Comparison of ENCODE assay signal across 7 mouse cellular contexts in the genomic region with DNA sequence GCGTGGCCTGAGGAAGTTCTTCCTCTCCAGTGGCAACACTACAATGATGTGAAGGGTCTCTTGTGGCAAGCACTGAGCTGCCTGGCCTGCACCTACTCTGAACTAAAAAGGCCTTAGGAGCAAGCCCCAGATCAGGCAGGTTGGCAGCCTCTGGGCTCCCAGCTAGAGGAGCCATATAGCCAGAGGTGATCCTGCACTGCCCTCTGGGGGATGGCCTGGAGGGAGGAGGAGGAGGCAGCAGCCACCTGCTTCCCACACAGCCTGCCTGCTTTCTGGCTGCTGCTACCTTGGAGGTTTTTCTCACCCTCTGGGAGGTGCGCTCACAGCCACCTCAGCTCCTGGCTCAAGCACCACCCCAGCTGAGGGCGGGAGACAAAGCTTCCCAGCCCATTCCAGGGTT. TPM values are rescaled to one million over a fixed set of nuclear protein-coding genes. Genes with fewer than 3 reads are reported as not detected.
DNase-seq lines count a peak whose midpoint lies in the region; ATAC-seq and TF ChIP-seq lines count a peak whose summit lies in the region.

No protein-coding gene starts in this region.

- no peak for ATAC-seq in liver, embryonic 12.5 days
- ATAC-seq in erythroid progenitor cell, adult 5-6 weeks (replicated peaks; ENCODE audit: low FRiP score, poor library complexity, severe bottlenecking) = no peak

- H3K9ac ChIP-seq in liver, adult 2 months (ENCODE audit: low read depth, low read length) = no peak overlapping the region
- no peak overlapping the region for H3K9ac ChIP-seq in liver, embryonic 12.5 days

- no peak overlapping the region for H3K27ac ChIP-seq in liver, adult 2 months (replicated peaks; ENCODE audit: insufficient read depth, low read depth, low read length)
- H3K27ac ChIP-seq in liver, embryonic 12.5 days = no peak overlapping the region
- H3K27ac ChIP-seq in hindbrain, embryonic 10.5 days = peak overlapping the region; percentile 81

- no peaks in the 10 kb centered on the region for H3K9me3 ChIP-seq in liver, embryonic 12.5 days (replicated peaks)
- no peaks in the 10 kb centered on the region for H3K9me3 ChIP-seq in hindbrain, embryonic 10.5 days

- WGBS in liver, adult 2 months = 67% methylated on average over 3 of the region's 3 CpGs
- 35% methylated on average over 3 of the region's 3 CpGs for WGBS in liver, embryonic 12.5 days (ENCODE audit: insufficient replicate concordance)
- WGBS in hindbrain, embryonic 10.5 days = 23% methylated on average over 3 of the region's 3 CpGs

- no peaks in the 10 kb centered on the region for H3K4me1 ChIP-seq in liver, adult 2 months (ENCODE audit: control insufficient read depth, insufficient read depth, low read length)
- no peaks in the 10 kb centered on the region for H3K4me1 ChIP-seq in liver, embryonic 12.5 days
- H3K4me1 ChIP-seq in hindbrain, embryonic 10.5 days (replicated peaks) = peaks cover 54% of the 10 kb centered on the region

- no peak overlapping the region for H3K4me2 ChIP-seq in liver, embryonic 12.5 days

- DNase-seq in liver, adult 2 months (ENCODE audit: extremely low read depth, low read depth, low spot score) = no peak
- peak; percentile 52 for DNase-seq in cerebellum, postnatal 10 days
- no peak for DNase-seq in hindbrain, embryonic 10.5 days (ENCODE audit: low spot score)
- peak; percentile 61 to 69 for DNase-seq in lung, postnatal 4 days
- DNase-seq in layer of hippocampus, postnatal 14 days (ENCODE audit: low spot score in 2 of 2) = no peak

- no peaks in the 10 kb centered on the region for H3K27me3 ChIP-seq in liver, adult 2 months (ENCODE audit: control insufficient read depth, insufficient read depth, low read length)
- peaks cover 26% of the 10 kb centered on the region for H3K27me3 ChIP-seq in liver, embryonic 12.5 days (replicated peaks)
- H3K27me3 ChIP-seq in hindbrain, embryonic 10.5 days (ENCODE audit: insufficient read depth, poor library complexity, severe bottlenecking) = peaks cover 53% of the 10 kb centered on the region

- no peak for TF ChIP-seq POLR2A in liver, adult 2 months (IDR thresholded peaks at IDR 0.05; ENCODE audit: extremely low read depth, insufficient read depth, low read length)

- no peaks in the 10 kb centered on the region for H3K36me3 ChIP-seq in liver, adult 2 months (ENCODE audit: control insufficient read depth, insufficient read depth, low read length)
- H3K36me3 ChIP-seq in liver, embryonic 12.5 days = no peaks in the 10 kb centered on the region
- no peaks in the 10 kb centered on the region for H3K36me3 ChIP-seq in hindbrain, embryonic 10.5 days

- H3K79me2 ChIP-seq in liver, adult 2 months (ENCODE audit: control insufficient read depth, insufficient read depth, low read length) = no peaks in the 10 kb centered on the region

- no peak overlapping the region for H3K4me3 ChIP-seq in liver, adult 2 months (ENCODE audit: insufficient read depth, low read depth, low read length)
- no peak overlapping the region for H3K4me3 ChIP-seq in liver, embryonic 12.5 days
- no peak overlapping the region for H3K4me3 ChIP-seq in hindbrain, embryonic 10.5 days

- TF ChIP-seq CTCF in liver, adult 2 months (IDR thresholded peaks at IDR 0.05; ENCODE audit: low read depth, low read length) = peak; percentile 60

RNA-seq across cellular contexts. Expression of a gene that starts 22.4 kb away (rescaled TPM):
- total RNA-seq in liver, adult 2 months (2014; rRNA removed) = not detected in 2 replicates
- polyA plus RNA-seq in liver, adult 2 months (2012; rRNA removed) = not detected in 2 replicates
- not detected in 2 replicates for polyA plus RNA-seq in liver, embryonic 12.5 days (2016; fragmentation: Nextera tagmentation; extraction: Ambion mirVana)
- polyA plus RNA-seq in hindbrain, embryonic 10.5 days (2016; fragmentation: Nextera tagmentation; extraction: Ambion mirVana) = not detected in 2 replicates
- total RNA-seq in erythroid progenitor cell, adult 5-6 weeks (2015; ENCODE audit: low replicate concordance) = not detected in 2 replicates
- not detected in 2 replicates for total RNA-seq in erythroid progenitor cell, adult 5-6 weeks (2017; ENCODE audit: low replicate concordance)
- not detected for total RNA-seq in layer of hippocampus, postnatal 14 days (2021)

Comparison
In these comparisons a context has a peak if more than half of its experiments do, and no peak if none do; other contexts are left out.
1. DNase-seq: peak in cerebellum, postnatal 10 days (2 of 2) and lung, postnatal 4 days (2 of 2); none in liver, adult 2 months (single experiment), hindbrain, embryonic 10.5 days (single experiment) and layer of hippocampus, postnatal 14 days (0 of 2).